Mouse (Mus musculus) retina, postnatal 7 days (tissue): Measurements from ENCODE around the gene Gstt3.

Experiments
- DNase-seq: peaks from one replicate; pipeline ENCODE4 v3.0.0-alpha.2; 2012; ENCODE audit warnings: low read depth, low spot score

Gstt3 gene

DNA sequence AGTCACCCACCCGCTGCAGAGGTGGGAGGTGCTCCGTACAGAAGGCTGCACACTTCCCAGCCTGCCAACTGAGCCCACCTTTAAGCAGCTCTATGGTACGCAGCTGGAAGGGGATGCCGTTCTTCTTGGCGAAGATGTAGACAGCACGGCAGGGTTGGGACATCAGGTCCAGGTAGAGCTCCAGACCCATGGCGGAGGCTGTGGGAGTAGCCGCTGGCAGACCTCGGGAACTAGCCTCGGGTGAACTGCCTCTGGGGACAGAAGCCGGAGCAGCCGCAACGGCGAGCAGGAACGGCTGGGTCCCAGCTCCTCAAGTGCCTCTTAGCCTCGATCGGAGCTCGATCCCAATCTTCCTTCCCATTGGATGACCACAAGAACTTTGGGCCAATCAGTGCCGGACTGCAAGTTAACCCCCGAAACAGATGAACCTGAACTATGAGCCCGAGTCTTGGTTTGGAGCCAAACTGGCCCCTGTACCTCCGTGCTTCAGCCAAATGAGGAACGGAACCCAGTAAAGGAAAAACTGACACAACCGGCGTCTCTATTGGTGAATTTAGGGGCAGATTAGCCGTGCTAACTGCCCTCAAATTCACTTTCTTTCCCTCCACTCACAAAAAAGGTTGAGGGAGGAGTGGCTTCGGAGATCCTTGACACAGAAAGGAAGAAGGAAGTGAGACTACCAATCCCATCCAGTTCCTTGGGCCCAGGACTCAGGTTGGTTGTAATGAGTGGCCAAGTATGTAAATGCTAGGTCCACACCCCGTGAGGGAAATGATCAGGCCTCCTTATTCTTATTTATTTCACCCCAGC lies at the start of gene Gstt3, which contains the start of gene Gm20441:
TSS of gene Gstt3 (minus strand) at position 646 of the 810 bp plus-strand sequence.
TSS of gene Gm20441 (minus strand) at position 186 of the 810 bp plus-strand sequence.
- DNase-seq, result no peak

DNA sequence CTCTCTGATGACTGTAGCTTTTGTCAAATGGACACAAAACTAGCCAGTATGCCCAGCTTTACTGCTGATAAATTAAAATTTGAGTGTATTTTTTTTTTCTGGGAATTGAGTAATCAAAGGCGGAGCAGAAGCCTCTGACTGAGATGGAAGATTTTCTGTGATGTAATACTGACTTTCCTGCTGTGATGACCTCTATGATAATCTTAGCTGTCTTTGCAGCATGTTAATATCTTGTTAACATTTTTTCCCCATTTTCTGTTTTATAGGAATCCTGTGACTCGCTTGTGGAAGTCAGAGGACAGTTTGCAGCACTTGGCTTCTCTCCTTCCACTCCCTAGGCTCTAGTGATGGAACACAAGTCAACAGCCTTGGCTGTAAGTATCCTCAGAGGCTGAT lies 49.1 kb upstream of the Gstt3 start:
- no peak for DNase-seq

DNA sequence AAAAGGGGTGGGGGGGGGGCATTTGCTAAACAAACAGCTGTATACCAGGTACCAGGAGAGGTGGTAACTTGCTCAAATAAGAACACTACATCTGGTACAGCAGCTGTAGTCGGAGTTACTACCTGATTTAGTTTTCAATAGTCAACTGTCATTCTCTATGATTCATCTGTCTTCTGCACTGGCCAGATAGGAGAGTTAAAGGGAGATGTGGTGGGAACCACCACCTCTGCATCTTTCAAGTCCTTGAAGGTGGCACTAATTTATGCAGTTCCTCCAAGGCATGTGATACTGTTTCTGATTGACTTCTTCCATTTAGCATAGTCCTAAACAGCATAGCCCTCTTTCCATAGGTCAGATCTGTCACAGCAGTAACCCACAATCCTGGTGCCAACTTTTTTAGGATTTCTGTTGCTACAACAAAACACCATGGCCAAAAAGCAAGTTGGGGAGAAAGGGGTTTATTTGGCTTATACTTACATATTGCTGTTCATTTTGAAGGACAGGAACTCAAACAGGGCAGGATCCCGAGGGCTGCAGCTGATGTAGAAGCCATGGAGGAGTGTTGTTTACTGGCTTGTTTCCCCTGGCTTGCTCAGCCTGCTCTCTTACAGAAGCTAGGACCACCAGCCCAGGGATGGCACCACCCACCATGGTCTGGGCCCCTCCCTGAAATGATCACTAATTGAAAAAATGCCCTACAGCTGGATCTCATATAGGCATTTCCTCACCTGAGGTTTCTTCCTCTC lies 48.5 kb upstream of the Gstt3 start:
- no peak for DNase-seq

DNA sequence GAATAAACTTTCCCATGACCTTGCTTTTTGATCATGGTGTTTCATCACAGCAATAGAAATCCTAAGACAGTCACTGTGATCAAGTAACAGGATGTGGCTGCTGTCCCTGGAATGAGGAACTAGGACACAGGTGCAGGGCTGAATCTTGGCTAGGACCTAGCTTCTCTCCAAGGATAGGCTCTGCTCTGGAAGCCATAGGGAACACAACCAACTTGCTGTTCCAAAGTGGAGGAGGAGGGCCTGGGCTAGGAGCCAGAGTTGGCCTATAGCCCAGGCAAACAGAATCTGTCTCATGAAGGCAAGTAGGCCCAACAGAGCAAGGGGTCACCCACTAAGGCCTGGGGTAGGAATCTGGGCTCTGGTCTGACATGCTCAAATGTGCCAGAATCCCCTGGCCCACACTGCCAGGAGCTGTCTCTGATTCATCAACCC lies 47.3 kb upstream of the Gstt3 start:
- DNase-seq, result no peak

DNA sequence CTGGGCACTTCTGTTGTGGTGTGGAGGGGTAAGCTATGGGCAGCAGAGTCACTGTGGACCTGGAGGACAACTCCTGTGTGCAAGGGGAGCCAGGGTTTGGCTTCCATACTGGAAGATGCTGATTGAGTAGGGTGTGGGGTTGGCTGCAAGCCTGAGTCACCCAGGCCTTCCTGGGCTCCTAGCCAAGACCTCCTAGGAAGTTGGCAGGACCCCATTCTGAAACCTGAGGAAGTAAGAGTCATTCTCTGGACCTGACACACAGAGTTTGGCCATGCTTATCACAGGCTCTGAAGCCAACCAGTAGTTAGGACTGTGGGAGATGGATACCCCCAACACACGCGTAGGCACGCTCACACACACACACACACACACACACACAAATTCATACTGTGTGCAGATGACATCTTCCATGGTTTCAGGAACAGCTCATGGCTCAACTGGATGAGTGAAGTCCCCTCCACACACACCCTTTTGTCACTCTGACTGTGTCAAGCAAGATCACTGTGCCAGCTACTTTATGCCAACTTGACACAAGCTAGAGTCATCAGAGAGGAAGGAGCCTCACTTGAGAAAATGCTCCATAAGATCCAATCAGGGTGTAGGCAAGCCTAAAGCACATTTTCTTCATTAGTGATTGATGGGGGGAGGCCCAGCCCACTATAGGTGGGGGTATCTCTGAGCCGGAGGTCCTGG lies 46.6 kb upstream of the Gstt3 start:
- DNase-seq, result no peak

DNA sequence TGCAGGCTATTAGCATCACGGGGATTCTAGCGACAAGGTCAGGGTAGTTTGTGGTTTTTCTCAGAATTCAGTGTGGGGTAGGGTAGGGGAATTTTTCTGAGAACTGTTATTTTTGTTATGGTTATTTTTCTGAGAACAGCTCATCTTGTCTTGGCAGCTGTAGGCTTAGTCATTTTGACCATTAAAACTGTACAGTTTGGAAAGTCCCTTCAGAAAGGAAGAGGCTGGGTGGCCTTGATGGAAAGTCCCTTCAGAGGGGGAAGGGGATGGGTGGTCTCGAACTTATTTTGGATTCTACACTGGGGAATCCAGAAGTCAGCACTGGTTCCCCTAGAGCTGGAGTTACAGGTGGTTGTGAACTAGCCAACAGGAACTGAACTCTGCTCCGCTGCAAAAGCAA lies 43.3 kb upstream of the Gstt3 start:
- DNase-seq, result no peak

DNA sequence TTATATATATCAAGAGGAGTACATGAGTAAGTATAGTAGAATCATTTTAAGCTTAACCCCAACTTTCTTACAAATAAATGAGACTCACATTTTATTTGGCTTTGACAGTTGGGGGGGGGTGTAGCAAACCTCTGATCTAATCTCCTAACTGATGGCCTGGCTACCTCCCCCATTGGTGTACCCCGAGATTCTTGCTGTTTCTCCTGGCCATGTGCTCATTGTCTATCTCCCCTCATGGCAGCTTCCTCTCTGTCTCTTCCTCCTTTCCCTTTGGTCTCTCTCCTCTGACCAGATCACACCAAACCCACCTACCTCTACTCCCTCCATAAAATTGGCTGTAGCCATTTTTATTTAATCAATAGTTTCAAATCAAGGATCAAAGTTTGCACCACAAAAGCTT lies 42.6 kb upstream of the Gstt3 start:
- no peak for DNase-seq

DNA sequence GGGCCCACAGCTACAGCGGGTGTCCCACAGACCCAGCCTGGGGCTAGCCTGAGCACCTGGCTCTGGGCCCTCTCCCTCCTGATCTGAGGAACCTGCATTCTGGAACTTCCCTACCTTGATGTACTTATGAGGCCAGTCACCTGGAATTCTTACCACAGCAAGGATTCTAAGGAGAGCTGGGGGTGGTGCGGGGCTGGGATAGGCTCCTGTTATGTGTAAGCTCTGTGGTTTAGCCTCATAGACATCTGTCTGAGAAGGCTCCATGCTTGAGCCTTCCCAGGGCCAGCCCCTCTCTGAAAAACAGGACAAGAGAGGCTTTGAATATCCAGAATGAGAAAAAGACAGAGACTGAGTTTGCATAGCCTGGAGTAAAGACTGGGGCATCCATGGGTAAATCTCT lies 41.2 kb upstream of the Gstt3 start, which contains the start of gene Gstt4:
TSS of gene Gstt4 (minus strand) at position 101 of the 400 bp plus-strand sequence.
- DNase-seq, result no peak

DNA sequence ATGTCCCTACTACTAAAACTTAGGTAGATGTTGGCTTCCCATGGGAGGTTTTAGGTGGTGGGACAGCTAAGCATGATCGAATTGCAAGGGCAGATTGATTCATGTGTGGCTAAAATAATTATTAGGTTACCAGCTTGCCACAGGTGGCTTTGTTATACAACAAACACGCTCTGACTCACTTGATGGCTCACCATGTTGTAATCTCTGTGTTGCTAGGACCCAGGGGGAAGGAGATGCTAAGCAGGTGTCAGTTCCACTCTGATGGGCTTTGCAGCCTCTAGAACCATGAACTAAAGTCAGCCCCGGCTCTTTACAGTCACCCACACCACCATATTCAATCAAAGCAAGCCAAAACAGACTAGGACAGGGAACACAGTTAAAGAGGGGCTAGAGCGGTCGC lies 38.7 kb upstream of the Gstt3 start:
- DNase-seq, result no peak

DNA sequence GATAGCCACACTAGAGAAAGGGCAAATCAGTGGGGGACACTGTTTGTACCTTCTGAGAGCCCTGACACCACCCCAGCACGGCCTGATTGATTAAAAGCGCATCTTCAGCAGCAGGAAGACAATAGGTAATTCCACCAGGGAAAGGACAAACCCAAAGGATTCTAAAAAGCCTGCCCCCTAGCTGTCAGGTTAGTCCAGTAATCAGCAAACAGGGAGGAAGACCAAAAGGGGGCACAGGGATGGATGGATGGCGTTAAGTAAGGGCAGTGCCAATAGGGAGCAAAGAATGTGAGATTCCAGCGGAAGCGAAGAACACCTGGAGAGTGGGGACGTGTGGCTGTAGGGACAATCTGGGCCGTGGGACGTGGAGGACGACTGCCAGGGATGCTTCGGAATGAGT lies 37.4 kb upstream of the Gstt3 start:
- DNase-seq, result no peak

DNA sequence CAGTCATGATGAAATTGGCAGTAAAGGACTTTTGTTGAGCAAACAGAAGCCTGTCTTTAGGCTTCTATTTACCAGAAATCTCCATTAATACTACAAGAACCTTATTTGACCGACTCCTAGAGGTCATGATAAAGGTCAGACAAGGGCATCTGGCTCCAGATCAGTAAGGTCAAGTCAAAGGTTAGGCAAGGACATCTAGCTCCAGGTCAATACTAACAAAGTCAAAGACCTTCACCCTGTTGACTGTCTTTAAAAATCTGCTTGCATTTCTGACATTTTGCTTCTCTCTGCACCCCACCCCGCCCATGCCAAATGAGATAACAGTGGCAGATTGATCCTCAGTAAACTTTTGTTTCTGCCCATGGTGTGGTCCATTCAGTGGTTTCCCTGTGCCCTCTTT lies 23.0 kb upstream of the Gstt3 start:
- no peak for DNase-seq

DNA sequence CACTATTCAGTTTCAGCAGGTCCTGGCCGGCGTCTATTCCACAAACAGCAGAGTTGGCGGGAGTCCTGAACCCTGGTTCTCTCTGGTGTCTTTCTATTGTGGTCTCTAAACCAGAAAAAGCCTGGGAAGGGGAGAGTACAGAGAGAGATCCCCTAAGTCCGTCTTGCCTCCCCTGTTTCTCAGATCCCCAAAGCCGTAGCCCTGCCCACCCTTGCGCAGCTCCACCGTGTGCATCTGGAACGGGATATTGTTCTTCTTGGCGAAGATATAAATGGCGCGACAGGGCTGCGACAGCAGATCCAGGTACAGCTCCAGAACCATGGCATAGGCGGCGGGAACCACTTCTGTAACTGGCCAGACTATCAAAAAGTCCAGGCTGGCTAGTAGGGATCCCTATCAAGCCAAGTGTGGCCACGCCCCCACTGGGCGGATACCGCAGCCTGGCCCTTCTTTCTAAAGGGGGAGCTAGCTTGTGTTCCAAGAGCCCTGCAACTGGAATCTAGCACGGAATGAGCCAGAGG lies 17.0 kb upstream of the Gstt3 start, which contains the start of gene Gstt1:
TSS of gene Gstt1 (minus strand) at position 409 of the 521 bp plus-strand sequence.
- no peak for DNase-seq

DNA sequence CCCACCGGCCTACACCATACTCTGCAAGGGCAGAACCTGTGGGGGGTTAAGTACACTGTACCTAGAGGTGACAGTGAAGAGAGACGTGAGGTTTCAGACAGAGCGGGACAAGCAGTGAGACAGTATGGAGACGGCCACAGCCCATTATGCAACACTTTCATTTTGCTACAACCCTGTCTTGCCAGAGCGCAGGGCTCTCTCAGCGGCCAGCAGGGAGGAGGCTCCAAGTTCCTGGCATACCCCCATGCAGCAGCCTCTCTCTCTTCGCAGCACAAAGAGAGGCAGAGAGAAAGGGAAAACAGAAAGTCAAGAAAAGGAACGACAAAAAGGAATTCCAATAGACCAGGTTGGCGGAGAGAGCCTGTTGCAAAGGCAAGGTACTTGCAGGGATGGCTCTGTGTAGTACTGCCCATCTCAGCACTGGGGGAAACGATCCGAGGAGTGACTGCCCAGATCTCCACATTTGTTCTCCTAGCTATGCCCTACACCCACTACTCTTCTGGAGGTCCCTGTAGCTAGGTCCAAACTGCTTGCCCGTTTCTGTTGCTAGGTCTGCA lies 16.5 kb upstream of the Gstt3 start:
- DNase-seq, result no peak

DNA sequence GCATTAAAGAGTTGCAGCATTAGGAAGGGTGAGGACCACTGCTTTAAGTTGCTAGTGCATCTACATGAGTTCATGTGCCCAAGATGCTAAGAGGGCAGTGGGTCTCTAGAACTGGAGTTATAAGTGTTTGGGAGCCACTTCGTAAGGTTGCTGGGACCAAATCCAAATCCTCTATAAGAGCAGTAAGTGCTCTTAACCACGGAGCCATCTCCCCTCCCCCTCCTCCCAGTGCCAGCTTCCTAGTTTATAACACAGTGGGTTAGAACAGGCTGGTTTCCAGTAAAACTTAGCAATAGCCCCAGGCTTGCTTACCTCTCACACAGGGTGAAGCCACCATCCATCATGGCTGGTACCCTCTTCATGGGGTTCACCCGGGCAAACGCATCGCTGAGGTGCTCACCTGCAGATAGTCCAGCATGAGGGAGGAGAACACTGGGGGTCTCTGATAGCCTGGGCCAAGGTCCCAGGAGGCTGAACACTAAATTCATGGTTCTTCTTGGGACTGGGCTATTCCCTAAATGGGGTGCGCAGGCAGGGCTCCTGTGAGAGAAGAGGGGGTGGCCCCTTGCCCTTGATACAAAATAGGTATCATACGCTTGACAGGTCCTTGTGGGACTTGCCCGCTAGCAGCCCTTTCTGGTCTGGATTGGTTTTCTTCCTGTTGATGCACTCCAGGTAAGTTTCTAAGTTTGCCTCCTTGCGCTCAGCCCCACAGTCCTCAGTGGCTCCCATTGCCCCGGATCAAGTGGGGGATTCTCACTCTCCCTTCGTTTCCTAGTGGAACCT lies 15.7 kb upstream of the Gstt3 start:
- DNase-seq, result no peak

DNA sequence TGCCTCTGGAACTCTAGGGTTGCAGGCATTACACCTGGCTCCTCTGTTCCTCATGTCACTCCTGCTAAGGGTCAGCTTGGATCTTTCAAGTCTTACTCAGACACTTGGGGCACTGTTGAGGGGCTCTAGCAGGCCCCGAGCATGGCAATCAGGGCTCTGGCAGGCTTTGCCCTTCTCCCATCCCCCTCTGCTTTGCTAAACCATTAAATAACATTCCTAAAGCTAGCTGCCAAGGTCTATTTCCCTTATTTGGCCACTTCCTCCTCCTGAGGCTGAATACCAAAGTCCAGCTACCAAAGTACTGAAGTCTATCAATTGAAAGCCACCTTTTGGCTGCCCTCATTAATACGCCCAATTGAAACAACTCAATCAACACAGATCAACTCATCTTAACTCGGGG lies 13.7 kb upstream of the Gstt3 start:
- no peak for DNase-seq

DNA sequence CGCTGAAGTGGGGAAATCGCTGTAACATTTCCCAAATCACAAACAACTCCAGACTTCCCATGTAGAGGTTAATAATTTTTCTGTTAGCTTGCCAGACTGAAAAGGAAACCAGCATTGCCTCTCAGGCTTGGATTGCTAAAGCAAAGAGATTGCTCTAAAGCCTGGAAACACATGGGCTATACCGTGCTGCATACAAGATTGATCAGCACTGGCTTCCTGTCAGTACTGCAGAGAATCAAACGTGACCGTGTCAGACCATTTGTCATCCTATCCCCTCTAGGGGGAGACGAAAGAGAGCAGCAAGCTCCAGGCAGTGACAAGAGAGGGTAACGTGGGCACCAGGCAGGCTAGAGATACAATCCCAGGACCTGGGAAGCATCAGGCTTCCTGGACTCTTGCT lies 9.6 kb upstream of the Gstt3 start:
- no peak for DNase-seq

DNA sequence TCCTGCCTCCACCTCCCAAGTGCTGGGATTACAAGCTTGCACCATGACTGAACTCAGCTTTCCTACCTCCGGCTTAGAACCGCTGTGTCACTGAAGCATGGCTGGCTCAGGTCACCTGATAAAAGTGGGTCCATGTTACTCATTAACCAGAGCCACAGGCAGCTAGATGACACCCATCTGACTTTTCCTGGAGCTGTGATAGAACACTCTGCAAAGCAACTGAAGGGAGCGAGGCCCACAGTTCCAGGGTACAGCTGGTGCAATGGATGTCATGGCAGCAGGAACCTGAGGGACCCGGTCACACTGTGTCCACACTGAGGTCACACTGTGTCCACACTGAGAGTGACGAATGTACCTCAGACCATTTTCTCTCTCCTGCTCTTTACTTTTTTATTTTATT lies 8.6 kb upstream of the Gstt3 start:
- DNase-seq, result no peak

DNA sequence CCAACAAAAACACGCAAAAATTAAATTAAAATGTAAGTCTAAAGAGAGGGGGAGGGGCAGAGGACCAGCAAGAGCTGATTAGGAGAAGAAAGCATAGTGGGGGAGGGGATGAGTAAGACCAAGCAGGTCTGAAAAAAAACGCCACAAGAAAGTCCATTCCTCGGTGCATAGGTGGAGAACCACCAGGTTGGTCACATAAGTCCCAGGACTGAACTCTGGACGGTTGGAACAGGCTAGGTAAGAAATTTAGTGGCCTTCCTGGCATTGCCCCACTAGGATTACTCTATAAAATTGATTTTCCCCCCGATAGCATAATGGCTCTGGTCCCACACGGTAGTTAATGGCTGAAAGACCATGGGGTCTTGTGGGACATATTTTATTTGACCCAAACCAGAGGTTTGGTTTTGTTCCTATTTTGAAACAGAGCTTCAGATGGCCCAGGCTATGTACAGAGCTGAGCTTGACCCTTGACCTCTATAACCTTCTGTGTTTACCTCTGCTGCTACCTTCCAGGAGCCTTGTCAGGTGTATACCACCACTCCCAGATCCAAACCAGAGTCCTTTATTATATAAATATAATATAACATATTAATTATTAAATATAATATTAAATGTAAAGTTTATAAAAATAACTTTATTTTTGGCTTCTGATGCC lies 8.0 kb upstream of the Gstt3 start:
- no peak for DNase-seq

DNA sequence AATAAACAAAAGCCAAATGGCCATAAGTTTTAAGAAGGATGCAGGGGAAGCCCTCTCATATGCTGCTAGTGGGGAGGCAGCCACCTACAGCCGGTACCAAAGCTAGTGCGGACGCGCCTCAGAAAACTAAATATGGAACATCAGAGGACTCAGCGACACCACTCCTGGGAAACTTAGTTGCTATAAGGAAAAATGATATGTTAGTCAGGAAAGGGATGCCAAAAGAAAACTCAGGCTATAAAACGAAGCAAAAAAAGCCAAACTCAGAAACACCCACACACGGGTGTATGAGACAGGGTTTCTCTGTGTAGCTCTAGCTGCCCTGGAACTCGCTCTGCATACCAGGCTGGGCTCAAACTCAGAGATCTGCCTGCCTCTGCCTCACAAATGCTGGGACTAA lies 7.1 kb upstream of the Gstt3 start:
- DNase-seq, result no peak

DNA sequence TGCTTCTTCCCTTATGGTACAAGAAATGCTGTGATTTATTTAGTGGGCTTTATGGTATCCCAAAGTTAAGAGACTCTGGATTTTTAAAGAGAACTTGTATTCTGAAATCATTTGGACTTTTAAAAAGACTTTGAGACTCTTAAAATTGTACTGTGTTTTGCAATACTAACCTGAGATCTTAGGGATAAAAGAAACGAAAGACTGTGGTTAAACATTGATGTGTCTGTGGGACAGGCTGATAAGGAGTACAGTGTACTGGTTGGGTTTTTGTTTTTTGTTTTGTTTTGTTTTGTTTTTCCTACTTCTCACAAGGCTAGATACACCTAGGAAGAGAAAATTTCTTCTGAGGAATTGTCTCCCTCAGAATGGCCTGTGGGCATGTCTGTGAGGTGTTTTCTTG lies 4.2 kb upstream of the Gstt3 start:
- no peak for DNase-seq
